Mouse (Mus musculus) embryo, embryonic 9.5 days (tissue): ENCODE measurements at regions not wholly inside any gene's neighbourhood (a gene's known extent, or its start where the extent isn't known, plus 50 kb on each side); places are given as distances from the start of the nearest gene placed in this dataset.
"Not testable (repeated sequence)": the region's sequence is repeated elsewhere in the genome, so short reads cannot be mapped to it uniquely, and the experiment has no call there.

ENCODE experiments used
- DNase-seq: peaks from one replicate; pipeline ENCODE4 v3.0.0-alpha.2; 2017; ENCODE audit errors: extremely low spot score

- DNase-seq: no peak
Observed at GRCm38 (mm10) chr8:7323067-7323675, 1337.9 kb downstream of the Efnb2 start.

GRCm38 (mm10) chr8:7322376-7323066 lies 1338.5 kb downstream of the Efnb2 start:
- DNase-seq: peak; percentile 55

GRCm38 (mm10) chr8:7316806-7317355 lies 1344.2 kb downstream of the Efnb2 start:
- DNase-seq: no peak

DNA sequence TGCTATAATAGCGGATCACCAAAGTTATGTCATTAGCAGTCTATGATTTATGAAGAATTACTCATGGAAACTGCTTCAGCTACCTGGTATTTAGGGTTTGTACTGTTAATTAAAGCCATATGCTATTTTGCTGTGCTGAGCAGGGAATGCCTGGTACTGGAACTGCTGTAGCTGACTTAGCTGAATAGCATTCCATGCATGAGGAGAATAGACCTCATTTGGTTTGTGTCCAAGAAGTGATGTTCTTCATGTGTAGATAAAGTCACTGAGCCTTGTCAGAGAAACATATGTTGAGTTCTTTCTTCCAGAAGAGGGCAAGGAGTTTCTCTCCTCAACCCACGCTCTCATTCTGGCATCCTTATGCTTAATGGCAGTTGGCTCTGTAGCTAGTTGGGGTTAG lies 1351.8 kb downstream of the Efnb2 start:
- DNase-seq: no peak

DNA sequence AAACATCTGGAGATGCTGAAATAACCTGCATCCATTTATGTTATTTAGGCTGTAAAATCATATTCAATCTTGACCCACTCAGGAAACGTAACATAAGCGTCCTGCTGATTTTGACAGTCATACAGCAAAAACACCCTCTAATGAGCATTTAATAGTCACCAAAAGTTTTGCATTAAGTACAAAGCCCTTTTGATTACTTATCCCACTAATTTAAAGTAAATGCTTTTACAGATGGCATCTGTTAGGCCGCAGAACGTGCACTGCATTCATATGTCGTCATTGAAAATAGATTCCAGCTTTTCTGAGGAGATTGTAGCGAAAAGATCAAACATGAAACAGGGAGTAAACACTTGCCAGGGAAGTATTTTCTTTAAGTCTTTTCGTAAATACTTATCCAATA lies 1371.7 kb downstream of the Efnb2 start:
- DNase-seq: no peak

GRCm38 (mm10) chr8:7286581-7286980 lies 1374.5 kb downstream of the Efnb2 start:
- no peak for DNase-seq

- DNase-seq: no peak
Observed at GRCm38 (mm10) chr8:7267406-7267805, 1393.6 kb downstream of the Efnb2 start.

- not testable (repeated sequence) for DNase-seq
Observed at GRCm38 (mm10) chr8:7254336-7254735, 1406.7 kb downstream of the Efnb2 start.

- DNase-seq: no peak
Observed at GRCm38 (mm10) chr8:7240321-7240720, 1420.7 kb downstream of the Efnb2 start.

DNA sequence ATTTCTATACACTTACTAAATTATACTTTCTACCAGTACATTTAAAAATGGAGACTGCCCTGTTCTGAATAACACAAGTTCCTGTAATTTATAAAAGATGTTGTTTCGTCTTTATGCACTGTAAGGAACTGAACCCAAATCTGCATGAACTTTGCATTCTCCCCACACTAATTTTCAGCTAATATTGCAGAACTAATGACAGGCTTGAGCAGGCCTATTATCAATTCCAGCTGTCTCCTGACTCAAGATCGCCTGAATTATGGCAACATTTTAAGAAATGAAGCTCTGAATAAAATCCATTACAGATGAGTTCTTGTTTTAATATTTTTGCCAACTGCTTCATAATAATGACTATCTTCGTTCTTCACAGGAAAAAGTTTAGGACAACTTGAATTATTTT lies 1427.0 kb downstream of the Efnb2 start:
- DNase-seq: no peak

- no peak for DNase-seq
Observed at GRCm38 (mm10) chr8:7219300-7219699, 1441.7 kb downstream of the Efnb2 start.

- no peak for DNase-seq
Observed at GRCm38 (mm10) chr8:7207178-7207577, 1453.9 kb downstream of the Efnb2 start.

- DNase-seq: no peak
Observed at GRCm38 (mm10) chr8:7206596-7206995, 1454.4 kb downstream of the Efnb2 start.

GRCm38 (mm10) chr8:7205086-7205485 lies 1456.0 kb downstream of the Efnb2 start:
- DNase-seq: no peak

DNA sequence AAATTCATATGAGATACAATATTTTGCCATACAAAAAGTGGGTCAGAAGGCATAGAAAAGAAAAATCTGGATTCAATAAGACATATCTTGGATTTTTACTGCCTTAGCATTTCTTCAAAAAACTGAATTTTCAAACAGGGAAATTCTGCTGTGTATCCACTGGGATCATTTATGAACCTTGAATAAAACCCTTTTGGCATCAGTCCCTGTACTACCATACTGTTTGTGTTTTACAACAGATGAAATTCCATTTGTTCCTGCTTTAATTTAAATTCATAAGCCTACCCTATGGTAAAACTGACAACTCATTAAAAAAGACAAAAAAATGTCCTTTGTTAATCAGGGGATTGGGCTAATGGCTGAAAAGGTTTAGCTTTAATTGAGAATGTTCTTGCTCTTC lies 1470.3 kb downstream of the Efnb2 start:
- no peak for DNase-seq

DNA sequence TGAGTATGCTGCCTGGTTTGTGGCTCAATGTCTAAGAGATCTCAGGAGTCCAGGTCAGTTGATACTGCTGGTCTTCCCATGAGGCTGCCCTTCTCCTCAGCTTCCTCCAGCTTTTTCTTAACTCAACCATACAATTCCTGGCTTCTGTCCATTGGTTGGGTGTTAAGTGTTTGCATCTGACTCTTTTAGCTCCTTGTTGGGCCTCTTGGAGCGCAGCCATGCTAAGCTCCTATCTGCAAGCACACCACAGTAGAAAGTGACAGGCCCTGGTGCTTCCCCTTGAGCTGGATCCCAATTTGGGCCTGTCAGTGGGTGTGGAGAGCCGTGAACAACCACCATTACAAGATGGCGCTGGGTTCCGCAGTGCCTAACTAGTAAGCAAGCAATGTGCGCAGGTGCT lies 1497.7 kb downstream of the Efnb2 start:
- no peak for DNase-seq

DNA sequence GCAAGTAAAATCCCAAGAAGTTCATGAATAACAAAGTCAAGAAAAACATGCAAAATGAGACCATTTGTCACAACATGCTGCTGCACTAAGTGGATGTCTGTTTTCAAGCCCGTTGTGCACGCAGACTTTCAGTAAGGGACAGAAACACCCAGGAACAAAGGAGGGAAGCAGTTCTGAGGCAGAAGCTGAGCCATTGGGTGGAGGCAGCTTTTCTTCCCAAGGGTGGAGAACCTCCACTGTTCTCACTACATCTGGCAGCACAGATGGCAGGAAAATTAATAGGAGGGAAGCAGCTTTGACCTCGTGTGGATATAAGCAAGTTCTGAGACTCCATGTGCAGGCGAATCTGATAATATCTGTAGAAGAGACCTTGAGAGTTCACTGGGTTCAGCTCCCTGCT lies 1529.3 kb downstream of the Efnb2 start:
- peak; percentile 11 for DNase-seq

GRCm38 (mm10) chr8:7108849-7109248 lies 1552.2 kb downstream of the Efnb2 start:
- DNase-seq: no peak

DNA sequence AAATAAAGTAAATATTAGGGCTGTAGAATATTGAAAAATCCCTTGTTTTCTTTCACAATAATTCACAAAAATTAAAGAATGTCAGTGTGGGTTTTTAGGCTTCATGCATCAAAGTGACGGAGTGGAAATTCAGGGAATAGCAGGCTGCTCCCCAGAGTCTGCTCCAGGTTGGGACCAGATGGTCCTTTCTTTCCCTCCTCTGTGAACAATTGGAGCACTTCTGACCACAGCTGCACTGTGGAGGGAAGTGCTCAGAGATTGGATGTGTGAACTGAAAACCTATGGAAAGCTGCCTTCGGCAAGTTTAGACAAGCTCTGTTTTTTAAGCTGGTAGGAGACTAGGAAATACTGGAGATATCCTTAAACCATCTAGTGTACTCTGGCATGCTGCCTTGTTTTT lies 1563.5 kb downstream of the Efnb2 start:
- DNase-seq: peak; percentile 8

DNA sequence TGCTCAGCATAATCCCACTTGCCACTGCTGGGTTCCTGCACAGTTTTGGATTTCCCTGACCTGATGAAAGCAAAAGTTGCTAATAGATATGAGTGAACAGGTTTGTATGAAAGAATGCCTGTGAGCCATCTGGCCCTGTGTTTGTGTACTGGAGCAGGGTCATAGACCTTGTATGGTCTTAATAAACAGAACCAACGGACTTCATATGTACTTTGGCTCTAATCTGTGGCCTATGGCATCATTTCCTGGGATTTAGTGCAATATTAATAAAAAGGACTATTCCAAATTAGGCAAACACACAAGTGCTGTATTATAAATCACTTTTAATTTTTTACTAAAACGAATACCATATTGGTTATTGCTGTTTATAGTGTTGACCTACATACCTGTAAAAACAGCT lies 1568.2 kb downstream of the Efnb2 start:
- no peak for DNase-seq

DNA sequence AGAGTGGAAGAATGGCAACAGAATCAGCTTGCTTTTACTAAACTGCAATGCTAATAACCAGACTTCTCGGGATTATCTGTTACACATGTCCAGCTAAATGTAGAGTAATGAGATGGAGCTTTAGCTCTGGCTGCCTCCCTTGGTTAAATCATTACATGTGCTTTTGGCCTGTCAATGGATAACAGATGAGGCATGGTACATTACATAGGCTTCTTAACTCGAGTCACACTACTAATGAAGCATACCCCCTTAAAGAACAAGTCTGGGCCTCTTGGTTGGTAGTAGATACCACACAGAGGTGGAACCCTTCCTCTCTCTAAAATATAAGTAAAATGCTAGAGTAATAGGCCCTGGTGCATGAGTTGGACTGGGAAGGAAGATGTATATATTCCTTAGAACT lies 1572.9 kb downstream of the Efnb2 start:
- no peak for DNase-seq

GRCm38 (mm10) chr8:7060255-7060656 lies 1600.8 kb downstream of the Efnb2 start:
- no peak for DNase-seq

DNA sequence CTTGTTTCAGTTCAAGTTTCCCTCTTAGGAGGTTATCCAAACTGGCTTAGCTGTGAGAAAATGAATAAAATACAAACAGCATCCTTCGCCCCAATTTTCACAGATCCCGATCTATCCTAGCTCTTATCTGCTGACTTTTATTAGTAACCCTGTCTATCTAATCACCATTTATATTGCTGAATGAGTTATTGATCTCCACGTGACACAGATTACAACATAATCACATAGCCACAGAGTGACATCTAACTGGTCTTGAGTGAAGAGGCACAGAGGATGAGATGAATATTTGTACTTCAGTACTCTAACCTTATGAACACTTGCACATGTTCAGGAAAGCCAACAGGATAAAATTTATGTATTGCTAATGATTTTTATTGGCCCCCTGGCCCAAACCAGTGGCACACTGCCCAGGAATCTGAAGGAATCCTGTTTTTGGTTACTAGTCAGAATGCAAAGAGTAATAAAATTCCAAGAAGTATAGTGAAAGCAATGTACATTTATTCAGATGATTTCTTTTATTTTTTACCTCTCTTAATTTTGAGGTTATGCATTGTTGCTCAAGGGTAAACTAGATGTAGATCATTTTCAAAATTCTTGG lies 1634.7 kb downstream of the Efnb2 start:
- no peak for DNase-seq
